In genomic region chr15:100375066-100375465, GRCm38 (mm10) we compare ENCODE assay signal across 1 mouse cellular context.
TF ChIP-seq lines count a peak whose summit lies in the region.

No protein-coding gene starts in this region.

TF ChIP-seq in C2C12, 6 proteins besides CTCF, POLR2A, EP300 and RAD21 (continued from another document):
- TF ChIP-seq MYOD1 (IDR thresholded peaks at IDR 0.05; ENCODE audit: control insufficient read depth, insufficient read length, low read depth) (no peak), USF1 (IDR thresholded peaks at IDR 0.05; ENCODE audit: low read depth) (no peak), FOSL1 (IDR thresholded peaks at IDR 0.05; ENCODE audit: insufficient read depth, low read length, poor library complexity, severe bottlenecking) (no peak), CEBPB (IDR thresholded peaks at IDR 0.05; ENCODE audit: low read depth) (no peak)
